Mouse (Mus musculus): ENCODE results near the gene Sorcs2.

Gene Sorcs2

DNA sequence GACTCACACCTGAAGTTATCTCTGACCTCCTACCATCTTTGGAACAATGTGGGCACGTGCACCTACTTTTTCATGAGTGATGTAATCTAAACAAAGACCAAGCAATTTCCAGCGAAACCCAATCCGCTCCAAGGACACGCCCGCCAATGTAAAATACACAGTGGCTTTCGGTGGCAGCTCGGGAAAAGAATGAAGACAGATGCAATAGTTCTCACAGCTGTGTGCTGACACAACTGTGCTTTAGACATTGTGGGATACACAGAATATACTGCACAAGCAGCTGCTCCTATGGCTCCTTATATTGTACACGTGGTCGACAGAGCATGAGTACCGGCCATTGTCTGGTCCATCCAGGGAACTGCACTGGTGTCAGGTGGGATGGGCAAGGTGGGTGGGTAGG lies 275.0 kb downstream of the Sorcs2 start:
- no peak for DNase-seq (ENCODE audit: low read depth)

GRCm38 (mm10) chr5:36120931-36121341 lies 277.0 kb downstream of the Sorcs2 start:
- no peak for DNase-seq (ENCODE audit: low read depth)

- DNase-seq (ENCODE audit: low read depth): no peak
These were observed 279.9 kb downstream of the Sorcs2 start for GRCm38 (mm10) chr5:36118061-36118460.

DNA sequence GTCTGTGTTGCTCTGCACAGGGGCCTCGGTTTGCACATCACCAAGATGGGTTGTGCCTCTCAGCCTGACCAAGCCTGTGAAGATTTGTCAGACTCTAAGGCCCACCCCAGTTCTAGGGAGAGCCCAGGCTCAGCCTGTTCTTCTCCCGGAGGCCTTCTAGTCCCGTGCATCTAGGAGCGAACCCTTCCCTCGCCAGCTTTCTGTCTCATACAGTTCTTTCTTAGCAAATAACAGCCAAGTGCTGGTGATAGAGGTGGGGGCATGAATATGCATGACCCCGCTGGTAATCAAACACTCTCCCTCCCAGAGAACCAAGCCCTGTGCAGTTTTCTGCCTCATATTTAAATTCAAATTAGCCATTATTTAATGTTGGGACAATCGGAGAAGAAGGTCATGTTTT lies 282.4 kb downstream of the Sorcs2 start:
- no peak for DNase-seq (ENCODE audit: low read depth)

GRCm38 (mm10) chr5:36113696-36114095 lies 284.2 kb downstream of the Sorcs2 start:
- no peak for DNase-seq (ENCODE audit: low read depth)

DNA sequence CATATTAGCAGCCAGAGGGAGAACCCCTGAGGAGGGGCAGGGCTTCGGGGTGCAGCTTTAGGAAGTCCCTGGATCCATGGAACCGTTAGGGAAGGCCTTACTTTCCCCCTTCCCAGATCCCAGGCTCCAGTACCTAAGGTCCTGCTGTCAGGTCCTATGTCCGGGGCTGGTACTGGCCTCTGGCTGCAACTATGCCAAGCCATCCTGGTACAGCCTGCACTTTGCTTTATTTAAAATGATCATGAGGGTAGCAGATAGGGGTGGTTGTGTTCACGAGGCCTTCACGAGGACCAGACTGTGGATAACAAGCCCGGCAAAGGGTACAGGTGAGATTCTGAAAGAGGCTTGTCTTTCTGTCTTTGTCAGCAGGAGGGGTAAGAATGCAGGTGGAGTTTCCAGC lies 285.2 kb downstream of the Sorcs2 start:
- no peak for DNase-seq (ENCODE audit: low read depth)

- no peak for DNase-seq (ENCODE audit: low read depth)
These were observed 286.4 kb downstream of the Sorcs2 start for GRCm38 (mm10) chr5:36111516-36111915.

- DNase-seq (ENCODE audit: low read depth): no peak
These were observed 289.5 kb downstream of the Sorcs2 start for GRCm38 (mm10) chr5:36108339-36108887.

- no peak for DNase-seq (ENCODE audit: low read depth)
These were observed 294.5 kb downstream of the Sorcs2 start for GRCm38 (mm10) chr5:36103483-36103882.

GRCm38 (mm10) chr5:36101129-36101528 lies 296.8 kb downstream of the Sorcs2 start:
- DNase-seq (ENCODE audit: low read depth): no peak

- DNase-seq (ENCODE audit: low read depth): no peak
These were observed 297.5 kb downstream of the Sorcs2 start for GRCm38 (mm10) chr5:36100488-36100887.

- no peak for DNase-seq (ENCODE audit: low read depth)
These were observed 298.3 kb downstream of the Sorcs2 start for GRCm38 (mm10) chr5:36099662-36100061.

DNA sequence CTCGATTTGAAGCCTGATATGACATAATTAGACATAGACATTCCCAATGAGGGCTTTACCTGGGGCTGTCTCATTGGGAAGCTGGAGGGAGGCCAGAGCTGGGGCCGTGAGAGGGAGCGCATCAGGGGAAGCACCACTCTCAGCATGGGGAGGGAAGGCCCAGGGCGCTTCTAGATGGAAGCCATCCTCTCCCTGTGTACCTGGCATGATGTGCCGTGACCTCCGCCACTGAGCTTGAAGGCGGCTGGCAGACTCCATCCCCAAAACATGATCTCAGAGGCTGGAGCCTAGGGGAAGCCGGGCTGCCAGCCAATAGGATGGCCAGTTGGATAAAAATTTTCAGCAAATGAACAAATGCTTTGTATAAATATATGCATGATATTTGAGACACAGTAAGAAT lies 301.9 kb downstream of the Sorcs2 start:
- DNase-seq (ENCODE audit: low read depth): no peak

GRCm38 (mm10) chr5:36090036-36090435 lies 307.9 kb downstream of the Sorcs2 start:
- no peak for DNase-seq (ENCODE audit: low read depth)

DNA sequence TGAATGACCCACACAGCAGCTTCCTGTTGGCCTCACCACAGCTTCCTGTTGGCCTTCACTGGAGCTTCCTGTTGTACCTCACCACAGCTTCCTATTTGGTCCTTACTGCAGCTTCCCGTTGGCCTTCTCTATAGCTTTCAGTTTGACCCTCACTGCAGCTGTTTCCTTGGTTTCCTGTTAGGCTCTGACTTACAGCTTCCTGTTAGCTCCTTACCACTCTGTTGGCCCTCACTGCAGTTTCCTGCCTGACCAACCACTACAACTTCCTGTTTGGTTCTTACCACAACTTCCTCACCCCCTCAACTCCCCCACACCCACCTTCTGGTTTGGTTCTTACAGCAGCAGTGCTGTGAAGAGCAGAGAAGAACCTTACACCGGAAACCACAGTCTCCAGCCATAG lies 308.7 kb downstream of the Sorcs2 start:
- DNase-seq (ENCODE audit: low read depth): no peak

DNA sequence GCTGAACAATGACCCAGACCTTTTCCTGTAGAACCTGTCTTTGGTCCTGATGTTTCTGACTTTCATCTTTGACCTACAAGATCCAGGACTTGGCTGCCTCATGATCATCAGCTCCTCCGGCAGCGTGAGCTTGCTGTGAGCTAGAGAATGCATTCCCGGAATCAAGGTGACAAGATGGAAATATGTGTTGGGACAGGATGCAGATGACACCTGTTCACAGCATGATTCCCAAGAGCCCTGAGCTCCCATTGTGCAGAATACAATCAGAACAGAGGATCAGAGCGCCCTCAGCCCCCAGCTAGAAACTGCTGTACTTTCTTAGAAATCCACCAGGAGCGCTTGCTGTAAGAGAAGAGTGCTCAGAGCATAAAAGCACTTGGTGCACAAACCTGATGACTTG lies 311.0 kb downstream of the Sorcs2 start:
- no peak for DNase-seq (ENCODE audit: low read depth)

- peak; percentile 74 for DNase-seq (ENCODE audit: low read depth)
These were observed 312.3 kb downstream of the Sorcs2 start for GRCm38 (mm10) chr5:36085621-36086020.

GRCm38 (mm10) chr5:36083869-36084565 lies 313.9 kb downstream of the Sorcs2 start:
- DNase-seq (ENCODE audit: low read depth): no peak

DNA sequence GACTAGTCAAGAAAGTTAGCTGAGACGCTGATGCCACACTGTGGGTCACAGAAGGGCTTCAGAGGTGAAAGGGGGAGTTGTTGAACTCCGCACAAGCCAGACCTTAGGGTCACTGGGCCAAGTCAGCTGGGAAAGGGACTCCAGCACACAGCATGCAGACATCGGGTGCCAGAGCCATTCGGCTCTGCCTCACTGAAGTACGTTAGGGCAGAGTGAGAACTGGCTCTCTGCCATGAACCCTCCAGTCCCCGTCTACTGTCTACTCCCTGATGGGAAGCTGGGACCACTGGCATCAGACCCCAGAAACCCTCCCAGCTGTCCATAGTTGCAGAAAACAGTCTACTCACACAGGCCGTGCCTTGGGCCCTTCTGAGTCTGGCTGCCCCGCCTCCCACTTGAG lies 316.9 kb downstream of the Sorcs2 start:
- DNase-seq (ENCODE audit: low read depth): no peak

DNA sequence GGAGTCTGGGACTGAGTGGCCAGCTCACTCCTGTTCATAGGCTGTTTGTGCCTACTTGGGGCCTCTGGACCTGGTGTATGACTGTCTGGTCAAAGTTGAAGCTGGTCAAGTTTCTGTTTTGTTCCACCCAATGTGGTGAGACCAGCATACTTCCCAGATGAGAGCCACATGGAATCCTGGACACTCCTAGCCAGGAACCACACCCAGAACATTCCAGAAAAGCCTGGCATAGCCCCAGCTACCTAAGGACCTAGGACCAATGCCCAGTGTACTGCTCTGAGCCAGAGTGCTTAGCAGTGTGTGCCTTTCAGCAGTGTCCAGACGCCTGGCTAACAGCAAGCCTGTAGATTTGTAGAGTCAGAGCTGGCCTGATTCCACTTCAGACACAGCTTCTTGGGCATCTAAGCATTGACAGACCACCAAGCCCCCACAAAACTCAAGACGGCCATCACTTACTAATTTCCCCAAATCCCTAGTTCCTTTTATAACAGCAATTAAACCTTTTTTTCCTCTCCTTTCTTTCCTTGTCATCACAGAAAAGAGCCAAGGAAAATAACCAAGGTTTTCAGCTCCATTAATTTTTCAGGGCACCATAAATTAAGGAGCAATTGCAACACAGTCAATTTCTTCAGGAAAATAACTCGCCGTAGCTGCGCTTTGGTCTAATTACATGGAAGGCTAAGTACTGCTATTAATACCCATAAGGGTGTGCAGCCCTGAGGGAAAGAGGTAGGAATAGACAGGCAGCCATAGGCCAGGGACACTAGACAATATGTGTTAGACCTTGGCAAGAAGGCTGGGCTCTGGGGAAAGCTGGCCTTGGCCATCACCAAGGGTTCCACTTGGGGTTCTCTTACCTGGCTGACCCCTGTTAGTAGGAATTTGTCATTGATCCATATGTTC lies 322.5 kb downstream of the Sorcs2 start:
- DNase-seq (ENCODE audit: low read depth): peak; percentile 99

- no peak for DNase-seq (ENCODE audit: low read depth)
These were observed 328.2 kb downstream of the Sorcs2 start for GRCm38 (mm10) chr5:36069503-36070360.

GRCm38 (mm10) chr5:36067651-36068181 lies 330.2 kb downstream of the Sorcs2 start:
- no peak for DNase-seq (ENCODE audit: low read depth)
